Mouse (Mus musculus) mature B cell (primary cell): ENCODE results near the gene Dnajb8.

Experiments
- in situ Hi-C: fragments of 300-500 bp; cut with MboI; formaldehyde crosslinking; loops from 2 replicates; pipeline ENCODE4 v1.14.3; 2019

The Dnajb8 gene

GRCm38 (mm10) chr6:88199001-88199717, 22.9 kb upstream of the Dnajb8 start:
- in situ Hi-C loops, result loop anchor here (10.0 kb wide), 1 partner anchor 306 kb away; no protein-coding TSS in a partner anchor

DNA sequence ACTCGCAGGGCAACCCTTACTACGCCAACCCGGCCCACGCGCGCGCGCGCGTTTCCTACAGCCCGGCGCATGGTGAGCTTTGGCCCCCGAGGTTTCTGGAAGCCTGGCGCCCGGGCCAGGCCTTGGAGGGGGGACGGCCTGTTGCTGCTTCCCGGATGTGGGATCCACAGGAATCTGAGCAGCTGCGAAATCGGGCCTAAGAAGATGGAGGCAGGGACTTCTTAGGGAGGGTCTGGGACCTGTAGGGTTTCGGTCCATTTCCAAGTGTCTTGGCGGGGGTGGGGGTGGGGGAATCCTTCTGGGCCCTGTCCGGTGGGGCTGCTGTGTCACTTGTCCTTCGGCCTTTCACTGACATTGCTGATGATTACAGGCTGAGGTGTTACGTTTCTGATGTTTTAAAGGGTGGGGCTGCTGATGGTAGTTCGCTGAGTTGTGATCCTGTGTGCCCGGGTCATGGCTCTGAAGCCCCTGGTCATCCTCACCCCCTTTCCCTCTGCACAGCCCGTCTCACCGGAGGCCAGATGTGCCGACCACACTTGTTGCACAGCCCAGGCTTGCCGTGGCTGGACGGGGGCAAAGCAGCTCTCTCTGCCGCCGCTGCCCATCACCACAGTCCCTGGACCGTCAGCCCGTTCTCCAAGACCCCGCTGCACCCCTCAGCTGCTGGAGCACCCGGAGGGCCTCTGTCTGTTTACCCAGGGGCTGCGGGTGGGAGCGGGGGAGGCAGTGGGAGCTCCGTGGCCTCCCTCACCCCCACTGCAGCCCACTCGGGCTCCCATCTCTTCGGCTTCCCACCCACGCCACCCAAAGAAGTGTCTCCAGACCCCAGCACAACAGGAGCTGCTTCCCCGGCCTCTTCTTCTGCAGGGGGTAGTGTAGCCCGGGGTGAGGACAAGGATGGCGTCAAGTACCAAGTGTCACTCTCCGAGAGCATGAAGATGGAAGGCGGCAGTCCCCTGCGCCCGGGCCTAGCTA, 22.1 kb upstream of the Dnajb8 start:
- in situ Hi-C loops, result loop anchor here (10.0 kb wide), 1 partner anchor 305 kb away; no protein-coding TSS in a partner anchor

DNA sequence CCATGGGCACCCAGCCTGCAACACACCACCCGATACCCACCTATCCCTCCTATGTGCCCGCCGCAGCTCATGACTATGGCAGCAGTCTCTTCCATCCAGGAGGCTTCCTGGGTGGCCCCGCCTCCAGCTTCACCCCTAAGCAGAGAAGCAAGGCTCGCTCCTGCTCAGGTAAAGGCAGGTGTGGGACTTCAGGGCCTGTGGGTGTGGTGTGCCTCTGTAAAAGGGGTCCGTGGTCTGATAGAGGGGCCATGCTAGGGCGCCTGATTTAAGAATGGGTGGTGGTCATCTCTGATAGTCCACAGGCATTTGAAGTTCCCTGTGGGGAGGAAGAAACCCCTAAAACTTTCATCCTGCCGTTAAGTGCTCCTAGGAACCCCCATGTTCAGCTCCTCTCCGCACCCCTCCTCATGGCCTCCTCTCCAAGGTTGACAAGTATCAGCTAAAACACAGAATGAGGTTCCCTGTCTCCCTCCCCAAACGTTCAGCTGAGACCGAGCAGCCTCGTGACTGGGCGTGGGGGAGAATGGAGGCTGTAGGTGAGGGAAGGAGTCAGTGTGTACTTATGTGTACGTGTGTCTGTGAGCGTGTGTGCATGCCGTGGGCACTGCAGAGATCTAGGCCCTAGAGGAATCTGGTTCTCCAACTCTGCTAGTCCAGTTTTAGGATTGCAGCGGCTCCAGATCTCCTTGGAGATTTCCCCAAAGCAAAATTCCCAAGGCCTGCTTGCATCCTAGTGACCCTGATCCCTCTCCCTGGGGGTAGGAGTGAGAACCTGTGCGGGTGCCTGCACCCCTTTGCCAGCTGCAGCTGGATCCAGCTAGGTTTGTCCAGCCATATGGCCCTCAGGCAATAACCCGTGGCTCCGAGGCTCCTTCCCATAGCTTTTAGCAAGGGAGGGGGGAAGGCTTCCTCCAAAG, 21.1 kb upstream of the Dnajb8 start:
- in situ Hi-C loops, result no loop called here

DNA sequence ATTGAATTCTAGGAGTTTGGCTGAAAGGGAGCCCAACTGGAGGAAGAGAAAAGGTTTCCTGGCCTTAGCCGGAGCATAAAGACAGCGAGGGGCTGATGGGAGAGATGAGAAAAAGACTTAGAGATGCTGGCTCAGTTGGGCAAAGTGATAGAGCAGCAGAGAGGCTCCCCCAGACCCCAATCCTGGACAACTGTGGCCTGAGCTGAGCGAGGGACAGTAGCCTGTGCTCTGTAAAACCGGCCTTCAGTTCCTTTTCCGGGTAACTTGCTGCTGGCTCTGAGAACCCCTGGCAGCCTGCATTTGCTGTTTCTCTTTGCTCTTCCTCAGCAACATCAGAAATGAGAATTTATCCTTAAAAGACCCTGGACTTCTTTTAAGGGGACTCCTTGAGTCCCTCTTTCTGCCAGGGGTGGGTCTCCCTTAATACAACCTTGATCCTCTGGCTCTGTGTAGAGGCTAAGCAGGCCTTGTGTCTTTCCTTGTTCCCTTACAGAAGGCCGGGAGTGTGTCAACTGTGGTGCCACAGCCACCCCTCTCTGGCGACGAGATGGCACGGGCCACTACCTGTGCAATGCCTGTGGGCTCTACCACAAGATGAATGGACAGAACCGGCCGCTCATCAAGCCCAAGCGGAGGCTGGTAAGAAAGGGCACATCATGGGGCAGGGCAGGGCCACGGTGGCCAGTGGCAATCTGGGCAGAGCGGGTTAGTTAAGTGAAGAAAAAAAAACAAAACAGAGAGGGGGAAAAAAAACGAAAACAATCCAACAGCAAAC, 20.0 kb upstream of the Dnajb8 start:
- in situ Hi-C loops, result no loop called here

DNA sequence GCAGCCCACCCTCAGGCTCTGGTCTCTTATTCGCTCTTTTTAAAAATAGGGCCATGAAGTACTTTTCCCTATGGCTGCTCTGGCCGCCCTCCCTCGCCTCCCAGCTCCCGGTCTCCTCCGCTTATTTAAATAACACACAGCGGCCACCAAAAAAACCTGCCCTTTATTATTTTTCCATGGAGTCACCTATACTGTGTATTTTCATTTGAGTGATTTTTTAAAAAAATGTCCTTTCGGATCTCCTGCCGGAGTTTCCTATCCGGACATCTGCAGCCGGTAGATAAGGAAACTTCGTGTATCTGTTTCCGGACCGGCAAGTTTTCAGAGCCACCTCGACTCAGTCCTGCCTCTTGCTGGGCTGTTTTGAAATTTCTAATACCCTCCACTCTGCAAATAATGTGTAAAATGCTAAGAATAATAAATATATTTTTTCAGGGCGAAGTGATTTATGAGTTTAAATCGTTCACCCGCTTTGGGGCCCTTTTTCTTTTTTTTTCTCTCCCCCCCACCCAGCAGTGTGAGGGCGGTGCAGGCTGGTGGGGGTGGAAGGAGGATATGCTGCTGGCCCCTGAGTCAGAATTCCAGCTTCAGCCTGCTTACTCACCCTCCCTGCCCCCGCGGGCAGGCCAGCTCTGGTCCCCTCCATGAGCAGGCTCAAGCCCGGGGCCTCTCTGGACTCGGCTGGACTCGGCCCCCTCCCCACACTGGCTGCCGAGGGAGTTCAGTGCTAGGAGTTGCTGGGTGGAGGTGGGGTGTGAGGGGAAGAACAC, 19.0 kb upstream of the Dnajb8 start:
- in situ Hi-C loops, result no loop called here

DNA sequence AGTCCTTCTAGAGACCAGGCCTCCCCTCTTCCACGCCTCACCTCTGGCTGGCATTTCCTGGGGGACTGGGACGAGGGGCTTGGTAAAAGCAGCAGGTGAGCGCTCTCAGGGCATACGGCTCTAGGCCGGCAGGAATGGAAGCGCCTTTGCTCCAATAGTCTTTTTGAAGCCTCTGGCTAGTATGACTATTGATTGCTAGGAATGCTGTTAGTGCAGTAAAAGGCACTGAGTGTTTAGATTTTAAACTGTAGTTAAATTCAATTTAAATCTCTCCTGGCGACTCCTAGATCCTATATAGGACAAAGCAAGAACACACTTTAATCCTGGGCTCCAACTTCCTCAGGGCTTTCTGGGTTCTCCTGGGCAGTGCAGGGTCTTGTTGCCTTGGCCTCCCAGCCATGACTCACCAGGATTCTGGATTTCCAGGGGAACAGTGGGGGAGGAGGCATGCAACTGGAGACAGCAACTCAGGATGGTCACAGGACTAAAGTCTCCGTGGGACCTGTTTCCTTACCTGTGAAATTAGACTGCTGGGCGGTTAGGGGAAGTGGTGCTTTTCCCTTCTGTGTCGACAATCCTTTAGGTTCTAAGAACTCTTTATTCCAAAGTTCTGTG, 18.2 kb upstream of the Dnajb8 start:
- in situ Hi-C loops, result no loop called here

DNA sequence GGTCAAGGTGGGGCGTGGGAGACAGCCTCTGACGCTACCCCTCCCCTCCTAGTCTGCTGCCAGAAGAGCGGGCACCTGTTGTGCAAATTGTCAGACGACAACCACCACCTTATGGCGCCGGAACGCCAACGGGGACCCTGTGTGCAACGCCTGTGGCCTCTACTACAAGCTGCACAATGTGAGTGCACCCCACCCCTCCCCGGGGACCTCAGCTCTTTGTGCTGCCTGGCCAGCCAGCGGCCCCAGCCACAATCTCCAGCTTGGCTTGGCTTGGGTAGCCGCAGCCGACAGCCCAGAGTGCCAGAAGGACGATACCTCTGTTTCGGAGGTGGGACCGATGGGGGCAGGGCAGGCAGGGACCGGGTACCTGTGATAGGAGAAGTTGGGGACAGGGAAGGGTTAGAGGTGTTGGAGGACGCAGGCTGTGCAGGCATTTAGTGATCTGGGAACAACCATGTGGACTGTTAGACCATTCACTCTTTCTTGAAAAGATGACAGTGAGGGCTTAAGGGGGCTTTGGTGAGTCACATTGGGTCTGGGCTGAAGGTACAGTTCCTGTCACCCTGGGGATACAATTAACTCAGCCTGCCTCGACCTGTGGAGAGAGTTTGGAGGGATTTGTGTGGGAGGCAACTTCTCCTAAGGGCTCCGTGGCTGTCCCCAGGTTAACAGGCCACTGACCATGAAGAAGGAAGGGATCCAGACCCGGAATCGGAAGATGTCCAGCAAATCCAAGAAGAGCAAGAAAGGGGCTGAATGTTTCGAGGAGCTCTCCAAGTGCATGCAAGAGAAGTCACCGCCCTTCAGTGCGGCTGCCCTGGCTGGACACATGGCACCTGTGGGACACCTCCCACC, 17.3 kb upstream of the Dnajb8 start:
- in situ Hi-C loops, result no loop called here

DNA sequence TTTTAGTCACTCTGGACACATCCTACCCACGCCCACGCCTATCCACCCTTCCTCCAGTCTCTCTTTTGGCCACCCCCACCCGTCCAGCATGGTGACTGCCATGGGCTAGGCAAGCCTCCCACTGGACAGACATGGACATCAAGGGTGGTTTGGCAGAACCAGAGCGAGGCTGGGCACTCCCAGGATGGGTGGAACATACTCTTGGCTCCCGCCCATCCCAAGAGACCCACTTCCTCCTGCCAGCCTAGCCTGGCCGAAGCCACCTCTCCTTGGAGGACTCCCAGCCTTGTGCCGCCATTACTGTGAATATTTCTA, 16.7 kb upstream of the Dnajb8 start:
- in situ Hi-C loops, result no loop called here

DNA sequence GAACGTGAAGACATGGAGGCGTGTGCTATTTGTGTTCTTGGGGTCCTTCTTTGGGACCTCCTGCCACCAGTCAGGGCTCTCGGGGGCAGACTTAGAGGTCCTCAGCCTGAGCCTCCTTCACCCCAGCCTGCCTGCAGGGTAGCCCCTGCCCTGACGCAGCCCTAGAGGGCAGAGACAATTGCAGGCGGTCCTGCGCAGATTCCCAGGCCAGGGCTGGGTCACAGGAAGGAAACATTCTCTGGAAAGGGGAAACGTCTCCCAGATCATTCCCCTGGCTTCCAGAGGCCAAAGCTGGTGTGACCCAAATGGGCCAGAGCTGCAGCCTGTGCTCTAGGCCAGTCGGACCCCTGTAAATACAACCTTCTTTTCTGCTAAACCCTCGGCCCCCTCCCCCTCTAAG, 16.1 kb upstream of the Dnajb8 start:
- in situ Hi-C loops, result no loop called here

GRCm38 (mm10) chr6:88206566-88206965, 15.5 kb upstream of the Dnajb8 start:
- in situ Hi-C loops, result no loop called here

- in situ Hi-C loops, result no loop called here
These were observed 14.6 kb upstream of the Dnajb8 start for GRCm38 (mm10) chr6:88207403-88208033.

- in situ Hi-C loops, result no loop called here
These were observed 13.7 kb upstream of the Dnajb8 start for GRCm38 (mm10) chr6:88208321-88208720.

GRCm38 (mm10) chr6:88209453-88209852, 12.6 kb upstream of the Dnajb8 start:
- in situ Hi-C loops, result no loop called here

DNA sequence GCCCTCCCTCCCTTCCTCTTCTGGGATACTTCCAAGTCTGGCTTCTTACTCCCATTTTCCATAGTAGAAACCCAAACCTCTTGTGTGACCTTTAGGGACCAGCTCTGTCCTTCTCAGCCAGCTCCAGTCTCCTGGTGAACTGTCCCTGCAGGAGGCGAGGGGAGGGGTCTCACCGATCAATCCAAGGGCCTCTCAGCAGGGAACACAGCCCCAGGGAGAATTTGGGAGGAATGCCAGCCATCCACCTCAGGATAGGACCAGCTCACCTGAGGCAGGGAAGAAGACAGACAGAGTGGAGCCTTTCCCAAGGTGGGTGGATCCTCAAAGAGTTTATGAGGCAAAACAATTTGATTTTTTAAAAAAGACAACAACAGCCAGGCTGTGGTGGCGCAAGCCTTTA, 11.9 kb upstream of the Dnajb8 start:
- in situ Hi-C loops, result no loop called here

- in situ Hi-C loops, result no loop called here
These were observed 6.3 kb upstream of the Dnajb8 start for GRCm38 (mm10) chr6:88215797-88216196.

DNA sequence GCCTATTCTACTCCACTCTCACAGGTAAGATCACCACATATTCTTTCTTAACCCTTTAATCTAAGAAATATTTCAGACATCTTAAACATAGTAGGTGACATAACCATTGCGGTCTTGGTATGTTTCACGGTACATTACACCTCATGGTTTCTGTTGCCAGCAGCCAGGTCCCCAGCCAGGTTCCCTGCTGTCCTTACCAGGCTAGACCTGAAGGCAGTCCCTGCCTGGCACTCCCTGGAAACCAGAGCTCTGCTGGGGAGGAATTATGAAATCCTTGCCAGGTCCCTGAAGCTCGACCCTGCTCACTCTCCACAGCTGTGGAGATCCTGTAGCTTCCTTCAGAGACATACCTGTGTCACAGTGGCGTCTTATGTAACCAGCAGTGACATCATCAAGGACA, 5.9 kb upstream of the Dnajb8 start:
- in situ Hi-C loops, result no loop called here

- in situ Hi-C loops, result no loop called here
These were observed 3.0 kb upstream of the Dnajb8 start for GRCm38 (mm10) chr6:88219094-88219493.

GRCm38 (mm10) chr6:88226570-88226994, 4.5 kb downstream of the Dnajb8 start:
- in situ Hi-C loops, result no loop called here

DNA sequence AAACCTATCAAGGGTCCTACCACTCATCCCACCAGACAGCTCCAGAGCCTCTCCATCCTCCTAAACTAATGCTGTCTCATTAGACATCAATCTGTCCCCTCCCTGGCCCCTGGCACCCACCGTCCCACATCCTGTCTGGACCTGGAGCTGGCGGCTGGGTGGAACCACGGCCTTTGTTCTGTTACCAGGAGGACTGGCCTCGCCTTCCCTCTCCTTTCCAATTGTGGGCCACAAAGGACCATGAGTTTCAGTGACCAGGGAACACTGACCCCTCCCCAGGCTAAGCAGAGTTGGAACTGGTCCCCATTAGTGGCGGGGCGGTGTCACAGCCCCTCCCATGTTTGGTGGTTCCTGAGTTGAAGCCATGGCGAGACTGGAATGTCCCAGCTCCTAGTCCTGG, 5.5 kb downstream of the Dnajb8 start:
- in situ Hi-C loops, result no loop called here
